In genomic region chr7:89516551-89517459, GRCm38 (mm10) we compare ENCODE assay signal across 8 mouse cellular contexts. TPM values are rescaled to one million over a fixed set of nuclear protein-coding genes. Genes with fewer than 3 reads are reported as not detected.
DNase-seq lines count a peak whose midpoint lies in the region; ATAC-seq and TF ChIP-seq lines count a peak whose summit lies in the region.

No protein-coding gene starts in this region.

- H3K4me1 ChIP-seq in liver, adult 2 months (ENCODE audit: control insufficient read depth, insufficient read depth, low read length): no peaks in the 10 kb centered on the region
- peaks cover 6% of the 10 kb centered on the region; the same call in 1 of the 2 replicates for H3K4me1 ChIP-seq in embryonic facial prominence, embryonic 14.5 days (ENCODE audit: control insufficient read depth, insufficient read depth, low read length)
- peaks cover 3% of the 10 kb centered on the region; the same call in 1 of the 2 replicates for H3K4me1 ChIP-seq in kidney, adult 2 months (ENCODE audit: control insufficient read depth, insufficient read depth, low read length)
- H3K4me1 ChIP-seq in midbrain, embryonic 13.5 days (replicated peaks): peaks cover 31% of the 10 kb centered on the region

- WGBS in liver, adult 2 months: 8% methylated on average over 32 of the region's 32 CpGs
- WGBS in embryonic facial prominence, embryonic 14.5 days: 7% methylated on average over 30 of the region's 32 CpGs
- WGBS in kidney, adult 2 months: 6% methylated on average over 32 of the region's 32 CpGs
- 7% methylated on average over 32 of the region's 32 CpGs for WGBS in midbrain, embryonic 13.5 days

- peak; percentile 41; the same call in 1 of the 2 replicates for ATAC-seq in embryonic facial prominence, embryonic 14.5 days (ENCODE audit: low read depth)
- no peak; the same call in 1 of the 2 replicates for ATAC-seq in midbrain, embryonic 13.5 days

- no peaks in the 10 kb centered on the region for H3K79me2 ChIP-seq in liver, adult 2 months (ENCODE audit: control insufficient read depth, insufficient read depth, low read length)

- peak overlapping the region; percentile 55 for H3K9ac ChIP-seq in liver, adult 2 months (ENCODE audit: low read depth, low read length)
- H3K9ac ChIP-seq in embryonic facial prominence, embryonic 14.5 days (ENCODE audit: low read depth, low read length): peak overlapping the region; percentile 82
- H3K9ac ChIP-seq in midbrain, embryonic 13.5 days (replicated peaks): peak overlapping the region; percentile 76

- peak overlapping the region; percentile 50 for H3K4me3 ChIP-seq in liver, adult 2 months (ENCODE audit: insufficient read depth, low read depth, low read length)
- H3K4me3 ChIP-seq in embryonic facial prominence, embryonic 14.5 days (ENCODE audit: low read depth, low read length): peak overlapping the region; percentile 71
- H3K4me3 ChIP-seq in kidney, adult 2 months (ENCODE audit: insufficient read depth, low read depth, low read length): peak overlapping the region; percentile 64
- H3K4me3 ChIP-seq in midbrain, embryonic 13.5 days (replicated peaks): peak overlapping the region; percentile 73

- intact Hi-C loops in left cerebral cortex, postnatal 14 days (cut with DNase I): no loop called here

- H3K4me2 ChIP-seq in embryonic facial prominence, embryonic 14.5 days (ENCODE audit: low read depth, low read length): peak overlapping the region; percentile 95
- peak overlapping the region; percentile 94 for H3K4me2 ChIP-seq in midbrain, embryonic 13.5 days (replicated peaks)

- H3K36me3 ChIP-seq in liver, adult 2 months (ENCODE audit: control insufficient read depth, insufficient read depth, low read length): no peaks in the 10 kb centered on the region
- no peaks in the 10 kb centered on the region for H3K36me3 ChIP-seq in embryonic facial prominence, embryonic 14.5 days (ENCODE audit: control insufficient read depth, insufficient read depth, low read length)
- no peaks in the 10 kb centered on the region for H3K36me3 ChIP-seq in kidney, adult 2 months (ENCODE audit: control insufficient read depth, insufficient read depth, low read length)
- no peaks in the 10 kb centered on the region for H3K36me3 ChIP-seq in midbrain, embryonic 13.5 days

- peaks cover 18% of the 10 kb centered on the region; the same call in 1 of the 2 replicates for H3K27me3 ChIP-seq in liver, adult 2 months (ENCODE audit: control insufficient read depth, insufficient read depth, low read length)
- no peaks in the 10 kb centered on the region for H3K27me3 ChIP-seq in embryonic facial prominence, embryonic 14.5 days (replicated peaks; ENCODE audit: control insufficient read depth, insufficient read depth, low read length)
- no peaks in the 10 kb centered on the region for H3K27me3 ChIP-seq in kidney, adult 2 months (replicated peaks; ENCODE audit: control insufficient read depth, insufficient read depth, low read length)
- peaks cover 19% of the 10 kb centered on the region for H3K27me3 ChIP-seq in midbrain, embryonic 13.5 days

- H3K27ac ChIP-seq in liver, adult 2 months (replicated peaks; ENCODE audit: insufficient read depth, low read depth, low read length): no peak overlapping the region; the same call in 1 of the 2 replicates
- H3K27ac ChIP-seq in embryonic facial prominence, embryonic 14.5 days (replicated peaks; ENCODE audit: low read depth, low read length): peak overlapping the region; percentile 73
- peak overlapping the region; percentile 71 for H3K27ac ChIP-seq in kidney, adult 2 months (ENCODE audit: insufficient read depth, low read depth, low read length)
- H3K27ac ChIP-seq in midbrain, embryonic 13.5 days: no peak overlapping the region

- TF ChIP-seq POLR2A in liver, adult 2 months (IDR thresholded peaks at IDR 0.05; ENCODE audit: extremely low read depth, insufficient read depth, low read length): no peak
- TF ChIP-seq POLR2A in kidney, adult 2 months (IDR thresholded peaks at IDR 0.05; ENCODE audit: low read depth, low read length): no peak

- peak; percentile 14 for DNase-seq in liver, adult 2 months (ENCODE audit: extremely low read depth, low read depth, low spot score)
- DNase-seq in liver: no peak
- DNase-seq in embryonic facial prominence, embryonic 14.5 days (ENCODE audit: low spot score): no peak
- DNase-seq in kidney, adult 2 months: peak; percentile 79
- DNase-seq in left cerebral cortex, postnatal 14 days (ENCODE audit: low spot score in 2 of 2): no peak
- DNase-seq in layer of hippocampus, adult 9-10 months (ENCODE audit: low spot score): no peak
- DNase-seq in adrenal gland, postnatal 14 days: no peak

- H3K9me3 ChIP-seq in embryonic facial prominence, embryonic 14.5 days (ENCODE audit: control insufficient read depth, low read length): no peaks in the 10 kb centered on the region
- no peaks in the 10 kb centered on the region for H3K9me3 ChIP-seq in midbrain, embryonic 13.5 days

- TF ChIP-seq CTCF in liver, adult 2 months (IDR thresholded peaks at IDR 0.05; ENCODE audit: low read depth, low read length): no peak
- no peak for TF ChIP-seq CTCF in kidney, adult 2 months (conservative IDR thresholded peaks at IDR 0.05; ENCODE audit: insufficient read depth, insufficient read length, low read depth, low read length)

RNA-seq across cellular contexts. Expression of gene Prss23, which starts 10.2 kb away (rescaled TPM):
- 5.5 and 6.8 TPM in 2 replicates for total RNA-seq in liver, adult 2 months (2014; rRNA removed)
- 5.7 and 6.0 TPM in 2 replicates for polyA plus RNA-seq in liver, adult 2 months (2012; rRNA removed)
- 78.6 and 82.6 TPM in 2 replicates for polyA plus RNA-seq in embryonic facial prominence, embryonic 14.5 days (2014; fragmentation: Nextera tagmentation; extraction: Ambion mirVana)
- 136 and 138 TPM in 2 replicates for polyA plus RNA-seq in kidney, adult 2 months (2012; rRNA removed)
- 12.6 and 14.4 TPM in 2 replicates for polyA plus RNA-seq in midbrain, embryonic 13.5 days (2015; fragmentation: Nextera tagmentation; extraction: Ambion mirVana)
- 10 to 100 TPM in 1 of 2 experiments, 1 to 10 TPM in 1; 8.3 to 12.4 TPM for total RNA-seq in left cerebral cortex, postnatal 14 days (2021)
- 20.0 and 20.5 TPM in 2 replicates for total RNA-seq in adrenal gland, postnatal 14 days (2021)

Comparison
In these comparisons a context has a peak if more than half of its experiments do, and no peak if none do; other contexts are left out.
1. DNase-seq: peak in liver, adult 2 months (single experiment) and kidney, adult 2 months (single experiment); none in liver (single experiment), embryonic facial prominence, embryonic 14.5 days (single experiment), left cerebral cortex, postnatal 14 days (0 of 2), layer of hippocampus, adult 9-10 months (single experiment) and adrenal gland, postnatal 14 days (single experiment).
2. H3K27ac ChIP-seq: peak in embryonic facial prominence, embryonic 14.5 days (single experiment) and kidney, adult 2 months (single experiment); none in liver, adult 2 months (single experiment) and midbrain, embryonic 13.5 days (single experiment).
3. Peak in every context shown above with its lines, with median percentiles within 50 percentile points of each other: H3K4me3 ChIP-seq and H3K9ac ChIP-seq.